11 mouse cellular contexts compared by ENCODE assay signal in the genomic region with DNA sequence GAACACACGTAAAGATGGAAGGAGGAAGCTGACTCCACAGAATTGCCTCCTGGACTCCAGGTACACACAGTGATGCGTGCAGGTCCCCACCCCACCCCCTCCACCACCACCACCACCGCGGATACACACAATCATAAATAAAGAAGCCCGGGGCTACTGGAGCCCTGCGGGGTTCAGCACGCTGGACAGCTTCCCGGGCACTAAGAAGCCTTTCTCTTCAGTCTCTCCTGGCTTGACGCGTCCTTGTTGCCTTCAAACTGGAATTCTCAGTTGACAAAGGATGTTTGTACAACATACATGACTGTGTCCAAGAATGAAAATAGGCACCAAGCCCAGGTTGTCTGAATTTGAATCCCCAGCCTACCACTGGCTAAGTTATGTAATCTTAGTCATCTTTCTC.
A peak's percentile ranks its signal among the peaks of the same experiment; 100 is the strongest.
DNase-seq lines count a peak whose midpoint lies in the region; ATAC-seq and TF ChIP-seq lines count a peak whose summit lies in the region.
"Had no signal": no experiment of that assay in that cellular context is flagged by ENCODE, and none has a peak within 500 bp of the region (broad histone marks: within the 10 kb centered on the region; RNA-seq: fewer than 3 reads in every experiment).

No protein-coding gene starts in this region.

- H3K36me3 ChIP-seq in intestine, embryonic 14.5 days (ENCODE audit: control insufficient read depth, insufficient read depth, low read length) = no peaks in the 10 kb centered on the region
- H3K36me3 ChIP-seq in intestine, embryonic 16.5 days (ENCODE audit: control insufficient read depth, insufficient read depth, low read length) = no peaks in the 10 kb centered on the region
- no peaks in the 10 kb centered on the region for H3K36me3 ChIP-seq in limb, embryonic 11.5 days (ENCODE audit: control insufficient read depth, insufficient read depth, low read length)
- H3K36me3 ChIP-seq: hindbrain, embryonic 15.5 days; limb, embryonic 15.5 days had no signal

- no peak overlapping the region for H3K4me2 ChIP-seq in intestine, embryonic 14.5 days (ENCODE audit: low read length)
- H3K4me2 ChIP-seq in intestine, embryonic 16.5 days (ENCODE audit: low read depth, low read length) = no peak overlapping the region
- H3K4me2 ChIP-seq in limb, embryonic 11.5 days (ENCODE audit: low read depth, severe bottlenecking) = no peak overlapping the region
- H3K4me2 ChIP-seq: hindbrain, embryonic 15.5 days; limb, embryonic 15.5 days had no signal

- TF ChIP-seq CTCF in cerebellum, adult 2 months (IDR thresholded peaks at IDR 0.05; ENCODE audit: borderline replicate concordance, insufficient read depth, low read depth, low read length) = no peak

- TF ChIP-seq POLR2A in cerebellum, adult 2 months (IDR thresholded peaks at IDR 0.05; ENCODE audit: borderline replicate concordance, insufficient read depth, low read length) = no peak

- no peaks in the 10 kb centered on the region for H3K9me3 ChIP-seq in intestine, embryonic 14.5 days (ENCODE audit: control insufficient read depth, low read length)
- H3K9me3 ChIP-seq in intestine, embryonic 16.5 days (ENCODE audit: control insufficient read depth, low read length) = no peaks in the 10 kb centered on the region
- no peaks in the 10 kb centered on the region for H3K9me3 ChIP-seq in limb, embryonic 11.5 days (ENCODE audit: control insufficient read depth, low read length)
- H3K9me3 ChIP-seq: hindbrain, embryonic 15.5 days; limb, embryonic 15.5 days had no signal

- ATAC-seq in intestine, embryonic 14.5 days (replicated peaks; ENCODE audit: low FRiP score, low TSS enrichment, low read depth) = no peak
- no peak for ATAC-seq in intestine, embryonic 16.5 days
- no peak for ATAC-seq in limb, embryonic 11.5 days (ENCODE audit: insufficient number of reproducible peaks, low FRiP score, low TSS enrichment, low read depth)

- no peak overlapping the region for H3K27ac ChIP-seq in intestine, embryonic 14.5 days (ENCODE audit: low read depth)
- H3K27ac ChIP-seq in intestine, embryonic 16.5 days (ENCODE audit: low read length) = no peak overlapping the region
- no peak overlapping the region for H3K27ac ChIP-seq in limb, embryonic 11.5 days (replicated peaks; ENCODE audit: low read depth, low read length)
- H3K27ac ChIP-seq in cerebellum, adult 2 months (ENCODE audit: insufficient read depth, low read length) = no peak overlapping the region
- H3K27ac ChIP-seq: hindbrain, embryonic 15.5 days; limb, embryonic 15.5 days had no signal

- no peaks in the 10 kb centered on the region for H3K4me1 ChIP-seq in intestine, embryonic 14.5 days (replicated peaks; ENCODE audit: control insufficient read depth, insufficient read depth, low read length)
- H3K4me1 ChIP-seq in intestine, embryonic 16.5 days (ENCODE audit: control insufficient read depth, insufficient read depth, low read length) = no peaks in the 10 kb centered on the region; the same call in 1 of the 2 replicates
- H3K4me1 ChIP-seq in limb, embryonic 11.5 days (ENCODE audit: control insufficient read depth, insufficient read depth, low read length) = no peaks in the 10 kb centered on the region
- no peaks in the 10 kb centered on the region for H3K4me1 ChIP-seq in cerebellum, adult 2 months (ENCODE audit: control insufficient read depth, insufficient read depth, low read length)
- H3K4me1 ChIP-seq: limb, embryonic 15.5 days had no signal

- H3K9ac ChIP-seq in intestine, embryonic 14.5 days (ENCODE audit: low read length) = no peak overlapping the region
- no peak overlapping the region for H3K9ac ChIP-seq in intestine, embryonic 16.5 days (ENCODE audit: low read depth, low read length)
- no peak overlapping the region for H3K9ac ChIP-seq in limb, embryonic 11.5 days (ENCODE audit: low read length)
- H3K9ac ChIP-seq: hindbrain, embryonic 15.5 days; limb, embryonic 15.5 days had no signal

- no peak overlapping the region for H3K4me3 ChIP-seq in intestine, embryonic 14.5 days (ENCODE audit: low read depth, low read length)
- no peak overlapping the region for H3K4me3 ChIP-seq in intestine, embryonic 16.5 days (ENCODE audit: low read length)
- H3K4me3 ChIP-seq in limb, embryonic 11.5 days (ENCODE audit: low read depth, low read length) = no peak overlapping the region
- H3K4me3 ChIP-seq in cerebellum, adult 2 months (replicated peaks; ENCODE audit: insufficient read depth, low read depth, low read length) = no peak overlapping the region
- H3K4me3 ChIP-seq: hindbrain, embryonic 15.5 days; limb, embryonic 15.5 days had no signal

- 17% methylated on average over 10 of the region's 10 CpGs for WGBS in intestine, embryonic 14.5 days
- 10% methylated on average over 10 of the region's 10 CpGs for WGBS in intestine, embryonic 16.5 days
- WGBS in limb, embryonic 11.5 days = 22% methylated on average over 10 of the region's 10 CpGs
- 29% methylated on average over 10 of the region's 10 CpGs for WGBS in cerebellum, adult 2 months

- no peaks in the 10 kb centered on the region for H3K27me3 ChIP-seq in intestine, embryonic 14.5 days (replicated peaks; ENCODE audit: control insufficient read depth, insufficient read depth, low read length)
- no peaks in the 10 kb centered on the region for H3K27me3 ChIP-seq in intestine, embryonic 16.5 days (replicated peaks; ENCODE audit: control insufficient read depth, insufficient read depth, low read length)
- H3K27me3 ChIP-seq in limb, embryonic 11.5 days (ENCODE audit: control insufficient read depth, insufficient read depth, low read length) = no peaks in the 10 kb centered on the region
- H3K27me3 ChIP-seq in cerebellum, adult 2 months (ENCODE audit: control insufficient read depth, insufficient read depth, low read length) = no peaks in the 10 kb centered on the region
- H3K27me3 ChIP-seq: hindbrain, embryonic 15.5 days; limb, embryonic 15.5 days had no signal

- peak; percentile 69 for DNase-seq in intestine, embryonic 14.5 days (ENCODE audit: low spot score)
- peak; percentile 37 for DNase-seq in ES-CJ7 (ENCODE audit: low read depth, low spot score)
- peak; percentile 56 for DNase-seq in adrenal gland, postnatal 10 days
- DNase-seq in limb, embryonic 11.5 days (ENCODE audit: low spot score) = peak; percentile 69
- DNase-seq in layer of hippocampus, adult 11-12 months (ENCODE audit: low spot score) = no peak
- no peak for DNase-seq in cerebellum, adult 2 months
- no peak for DNase-seq in heart, adult 11 months
- DNase-seq: cerebellum, adult 18-20 months had no signal

Comparison
In these comparisons a context has a peak if more than half of its experiments do, and no peak if none do; other contexts are left out.
1. DNase-seq: peak in intestine, embryonic 14.5 days (single experiment), ES-CJ7 (single experiment), adrenal gland, postnatal 10 days (single experiment) and limb, embryonic 11.5 days (single experiment); none in layer of hippocampus, adult 11-12 months (single experiment), cerebellum, adult 2 months (0 of 2) and heart, adult 11 months (single experiment).